Mouse (Mus musculus): ENCODE results near the gene Rtl8b. TPM values are rescaled to one million over a fixed set of nuclear protein-coding genes. Genes with fewer than 3 reads are reported as not detected.
A peak's percentile ranks its signal among the peaks of the same experiment; 100 is the strongest.
"Not testable (repeated sequence)": the region's sequence is repeated elsewhere in the genome, so short reads cannot be mapped to it uniquely, and the experiment has no call there.

The Rtl8b gene
- 70.1 and 72.6 TPM in 2 replicates for polyA plus RNA-seq (2016; fragmentation: Nextera tagmentation; extraction: Ambion mirVana)

DNA sequence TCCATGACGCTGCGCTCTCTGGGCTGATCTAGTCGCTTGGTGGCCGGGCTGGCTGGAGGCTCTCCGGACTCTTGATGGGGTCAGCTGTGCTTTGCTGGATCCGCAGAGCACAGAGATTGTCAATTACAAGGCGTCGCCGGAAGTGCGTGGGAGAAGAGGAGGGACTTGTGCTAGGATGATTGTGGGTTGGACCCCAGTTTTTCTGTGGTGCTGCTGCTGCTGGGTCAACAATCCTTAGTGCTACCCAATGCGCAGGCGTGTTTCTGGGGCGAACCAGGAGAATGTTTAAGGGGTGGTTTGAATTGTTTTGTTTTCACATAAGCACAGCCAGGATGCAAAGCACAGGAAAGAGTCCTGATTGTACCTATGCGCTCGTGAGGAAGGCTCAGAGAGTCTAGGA lies at the start of gene Rtl8b:
Gene Rtl8b, minus strand, starts transcription at position 115 of the 400 bp plus-strand sequence.
- Histone ChIP-seq H3K9ac (no peak within 1 kb of the TSS; the same call in 1 of the 2 replicates), H3K4me3 (peak within 1 kb of the TSS; percentile 37), H3K36me3 (0 out of 2 replicates have a peak, but pooled peaks cover 2% of the 10 kb centered on the region), H3K9me3 (replicated peaks) (no peaks in the 10 kb centered on the region), H3K27ac (ENCODE audit: poor library complexity, severe bottlenecking) (no peak within 1 kb of the TSS), H3K4me2 (peak within 1 kb of the TSS; percentile 58), H3K27me3 (replicated peaks) (no peaks in the 10 kb centered on the region), H3K4me1 (replicated peaks) (no peaks in the 10 kb centered on the region)
- ATAC-seq (ENCODE audit: insufficient number of reproducible peaks, low FRiP score), result peak; percentile 87
- WGBS, result 23% methylated on average over 13 of the region's 15 CpGs

DNA sequence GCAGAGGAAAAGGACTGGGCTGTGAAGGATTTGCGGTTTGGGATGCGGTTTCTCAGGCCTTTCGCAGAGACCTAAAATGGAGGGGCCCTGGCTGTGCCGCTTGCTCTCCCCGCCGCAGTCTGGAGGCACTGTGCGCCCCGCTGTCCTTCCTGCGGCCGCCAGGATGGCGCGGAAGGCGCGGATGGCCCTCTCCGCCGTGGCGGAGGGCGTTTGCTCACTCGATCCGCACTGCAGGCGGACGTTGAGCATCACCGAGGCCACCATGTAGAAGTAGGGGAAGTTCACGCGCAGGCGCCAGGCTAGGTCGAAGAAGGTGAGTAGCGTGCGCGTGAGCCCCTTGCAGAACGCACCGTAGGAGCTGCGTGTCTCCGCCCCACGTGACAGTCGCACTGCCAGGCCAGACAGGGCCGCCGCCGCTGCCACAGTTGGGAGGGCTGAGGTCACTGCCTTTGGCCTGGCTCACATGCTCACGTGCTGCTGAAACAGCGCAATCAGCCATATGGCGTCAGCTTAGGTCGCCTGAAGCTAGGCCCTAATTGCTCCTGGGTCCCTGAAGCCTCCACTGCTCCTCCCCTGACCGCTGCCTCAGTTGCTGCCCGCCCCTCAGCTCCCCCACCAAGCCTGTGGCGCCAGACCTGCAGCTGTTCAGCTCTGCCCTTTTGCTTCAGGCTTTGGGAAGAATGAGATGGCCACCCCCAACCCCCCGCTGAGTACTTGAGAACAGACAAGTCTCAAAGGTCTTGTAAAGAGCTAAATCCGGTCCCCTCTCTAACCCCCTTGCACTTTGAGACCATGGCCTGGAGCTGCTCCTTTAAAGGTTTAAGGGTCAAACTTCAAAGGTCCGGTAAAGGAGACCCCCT lies 46.3 kb upstream of the Rtl8b start:
- Histone ChIP-seq H3K4me1 (replicated peaks) (no peaks in the 10 kb centered on the region), H3K27ac (ENCODE audit: poor library complexity, severe bottlenecking) (no peak overlapping the region), H3K27me3 (replicated peaks) (no peaks in the 10 kb centered on the region), H3K4me3 (peak overlapping the region; percentile 36), H3K4me2 (peak overlapping the region; percentile 69), H3K36me3 (no peaks in the 10 kb centered on the region), H3K9ac (peak overlapping the region; percentile 58), H3K9me3 (replicated peaks) (no peaks in the 10 kb centered on the region)
- WGBS, result 18% methylated on average over 49 of the region's 49 CpGs
- ATAC-seq (ENCODE audit: insufficient number of reproducible peaks, low FRiP score), result no peak; the same call in 1 of the 2 replicates

DNA sequence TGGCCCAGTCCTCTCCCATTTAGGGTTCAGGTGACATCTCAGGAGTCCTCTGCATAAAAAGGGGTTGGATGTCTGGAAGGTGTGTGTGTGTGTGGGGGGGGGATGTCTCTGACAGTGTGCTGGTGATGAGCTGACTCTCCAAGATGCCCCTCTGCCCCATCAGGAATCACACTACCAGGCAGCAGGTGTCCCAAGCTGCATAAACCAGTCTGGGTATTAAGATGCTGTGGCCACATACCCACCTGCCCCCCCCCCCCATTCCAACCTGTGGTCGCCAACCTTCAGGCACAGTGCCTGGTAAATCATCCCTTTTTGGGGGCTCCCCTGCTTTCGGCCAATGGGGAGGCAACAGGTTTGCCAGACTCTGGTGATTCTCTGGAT lies 45.7 kb upstream of the Rtl8b start:
- Histone ChIP-seq H3K4me1 (replicated peaks) (no peaks in the 10 kb centered on the region), H3K36me3 (no peaks in the 10 kb centered on the region), H3K4me2 (peak overlapping the region; percentile 69), H3K27ac (ENCODE audit: poor library complexity, severe bottlenecking) (no peak overlapping the region), H3K9ac (no peak overlapping the region; the same call in 1 of the 2 replicates), H3K27me3 (replicated peaks) (no peaks in the 10 kb centered on the region), H3K4me3 (peak overlapping the region; percentile 36), H3K9me3 (replicated peaks) (no peaks in the 10 kb centered on the region)
- ATAC-seq (ENCODE audit: insufficient number of reproducible peaks, low FRiP score), result no peak
- 49% methylated on average over 2 of the region's 2 CpGs for WGBS

DNA sequence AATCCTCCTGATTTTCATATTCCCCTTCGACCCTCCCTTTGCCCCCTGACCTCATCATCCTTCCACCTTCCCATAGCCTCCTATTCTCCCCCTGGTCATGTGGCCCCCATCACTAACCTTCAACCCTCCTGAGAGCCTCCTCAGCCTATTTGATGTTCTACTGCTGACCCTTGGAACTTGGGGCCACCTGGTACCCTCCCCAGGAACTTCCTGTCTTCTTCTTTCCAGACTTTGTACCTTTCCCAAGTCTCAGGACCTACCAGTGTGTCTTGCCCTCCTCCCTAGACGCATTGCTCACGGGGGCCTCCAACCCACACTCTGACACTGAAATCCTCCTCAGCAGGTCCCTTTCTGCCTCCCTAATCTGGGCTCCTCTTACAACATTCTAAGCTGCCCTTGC lies 32.5 kb upstream of the Rtl8b start:
- Histone ChIP-seq H3K27ac (ENCODE audit: poor library complexity, severe bottlenecking) (no peak overlapping the region), H3K27me3 (replicated peaks) (no peaks in the 10 kb centered on the region), H3K9ac (no peak overlapping the region), H3K9me3 (replicated peaks) (no peaks in the 10 kb centered on the region), H3K4me1 (replicated peaks) (no peaks in the 10 kb centered on the region), H3K4me2 (no peak overlapping the region), H3K36me3 (no peaks in the 10 kb centered on the region), H3K4me3 (no peak overlapping the region)
- ATAC-seq (ENCODE audit: insufficient number of reproducible peaks, low FRiP score), result no peak
- WGBS, result 63% methylated on average over 3 of the region's 3 CpGs

DNA sequence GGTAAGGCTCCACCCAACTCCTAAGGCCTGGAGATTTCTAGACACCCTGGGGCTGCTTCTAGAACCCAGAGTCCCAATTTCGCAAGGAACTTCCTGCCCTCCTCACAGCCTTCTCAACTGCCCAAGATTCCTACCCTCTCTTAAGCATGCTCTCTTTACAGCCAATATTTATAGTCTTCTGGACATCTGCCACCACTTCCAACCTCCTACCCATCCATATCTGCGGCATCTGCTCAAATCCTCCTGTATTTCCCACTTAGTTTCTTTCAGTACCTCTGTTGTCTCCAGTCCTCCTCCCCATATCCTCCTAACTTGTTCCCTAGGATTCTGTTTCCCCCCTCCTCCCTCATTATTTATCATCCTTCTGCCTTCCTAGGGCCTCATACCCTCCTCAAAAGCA lies 29.0 kb upstream of the Rtl8b start:
- WGBS, result 83% methylated on average over 2 of the region's 2 CpGs
- no peaks in the 10 kb centered on the region for H3K36me3 ChIP-seq
- no peak overlapping the region for H3K4me3 ChIP-seq
- H3K27me3 ChIP-seq (replicated peaks), result no peaks in the 10 kb centered on the region
- no peak overlapping the region for H3K4me2 ChIP-seq
- H3K4me1 ChIP-seq (replicated peaks), result no peaks in the 10 kb centered on the region
- H3K27ac ChIP-seq (ENCODE audit: poor library complexity, severe bottlenecking), result no peak overlapping the region
- ATAC-seq (ENCODE audit: insufficient number of reproducible peaks, low FRiP score), result no peak
- H3K9ac ChIP-seq, result no peak overlapping the region
- no peaks in the 10 kb centered on the region for H3K9me3 ChIP-seq (replicated peaks)

DNA sequence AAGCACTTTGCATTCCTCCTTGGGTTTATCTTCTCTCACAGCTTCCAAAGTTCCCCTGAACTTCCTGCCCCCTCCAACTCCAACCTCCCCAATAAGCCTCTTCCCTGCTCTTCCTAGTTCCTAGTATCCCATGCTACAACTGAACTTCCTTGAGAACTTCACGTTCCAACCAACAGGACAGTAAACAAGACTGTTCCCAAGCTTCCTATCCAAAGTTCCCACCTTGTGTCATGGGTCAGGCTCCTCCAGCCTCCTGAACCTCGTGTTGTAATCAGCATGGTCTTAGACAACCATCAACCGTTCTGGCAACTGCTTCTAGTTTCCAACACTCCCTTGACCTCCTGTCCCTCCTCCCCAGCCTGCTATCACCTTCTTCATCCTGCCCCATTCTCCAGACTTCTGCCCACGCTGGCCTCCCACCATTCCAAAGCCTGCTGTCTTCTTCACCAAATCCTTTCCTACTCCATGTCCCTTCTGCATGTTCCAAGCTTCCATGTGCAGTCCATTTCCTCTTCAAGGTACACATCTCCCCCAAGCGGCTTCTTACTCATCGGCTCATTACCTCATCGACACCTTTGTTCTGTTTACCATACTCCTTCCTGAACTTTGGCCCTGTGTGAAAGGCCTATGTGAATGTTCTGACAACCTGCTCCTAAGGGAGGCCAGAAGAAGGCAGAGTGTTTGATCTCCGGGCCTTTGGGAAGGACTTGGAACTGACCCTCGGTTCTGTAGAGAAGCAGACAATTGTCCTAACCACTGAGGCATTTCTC lies 24.0 kb upstream of the Rtl8b start:
- no peak overlapping the region for H3K4me2 ChIP-seq
- H3K9me3 ChIP-seq (replicated peaks), result 0 out of 2 replicates have a peak, but pooled peaks cover 5% of the 10 kb centered on the region
- 66% methylated on average over 9 of the region's 9 CpGs for whole genome bisulfite sequencing
- H3K36me3 ChIP-seq, result no peaks in the 10 kb centered on the region
- H3K27me3 ChIP-seq (replicated peaks), result 0 out of 2 replicates have a peak, but pooled peaks cover 16% of the 10 kb centered on the region
- H3K27ac ChIP-seq (ENCODE audit: poor library complexity, severe bottlenecking), result no peak overlapping the region
- no peak overlapping the region for H3K9ac ChIP-seq
- no peaks in the 10 kb centered on the region for H3K4me1 ChIP-seq (replicated peaks)
- H3K4me3 ChIP-seq, result no peak overlapping the region
- no peak for ATAC-seq (ENCODE audit: insufficient number of reproducible peaks, low FRiP score)

DNA sequence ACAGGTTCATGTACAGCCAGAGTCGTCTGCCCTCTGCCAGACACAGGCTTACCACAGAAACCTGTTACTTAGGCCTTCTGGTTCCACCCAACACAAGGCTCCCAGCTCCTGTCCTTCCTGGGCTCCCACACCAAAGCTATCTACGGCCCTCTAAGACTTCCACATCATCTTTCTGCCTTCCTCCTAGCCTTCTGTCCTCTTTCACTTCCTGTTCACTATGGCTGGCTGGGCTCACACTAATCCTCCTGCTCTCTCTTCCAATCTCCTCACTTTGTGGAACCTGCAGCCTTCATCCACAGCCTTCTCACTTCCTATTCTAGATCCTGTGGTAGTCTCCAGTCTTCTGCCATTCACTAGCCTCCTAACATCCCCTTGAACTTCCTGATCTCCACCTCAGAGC lies 22.9 kb upstream of the Rtl8b start:
- no peak overlapping the region for H3K4me2 ChIP-seq
- H3K4me1 ChIP-seq (replicated peaks), result no peaks in the 10 kb centered on the region
- H3K9ac ChIP-seq, result no peak overlapping the region
- 0 out of 2 replicates have a peak, but pooled peaks cover 5% of the 10 kb centered on the region for H3K9me3 ChIP-seq (replicated peaks)
- ATAC-seq (ENCODE audit: insufficient number of reproducible peaks, low FRiP score), result no peak
- 0 out of 2 replicates have a peak, but pooled peaks cover 16% of the 10 kb centered on the region for H3K27me3 ChIP-seq (replicated peaks)
- no peaks in the 10 kb centered on the region for H3K36me3 ChIP-seq
- no peak overlapping the region for H3K4me3 ChIP-seq
- 63% methylated on average over 2 of the region's 2 CpGs for WGBS
- no peak overlapping the region for H3K27ac ChIP-seq (ENCODE audit: poor library complexity, severe bottlenecking)

DNA sequence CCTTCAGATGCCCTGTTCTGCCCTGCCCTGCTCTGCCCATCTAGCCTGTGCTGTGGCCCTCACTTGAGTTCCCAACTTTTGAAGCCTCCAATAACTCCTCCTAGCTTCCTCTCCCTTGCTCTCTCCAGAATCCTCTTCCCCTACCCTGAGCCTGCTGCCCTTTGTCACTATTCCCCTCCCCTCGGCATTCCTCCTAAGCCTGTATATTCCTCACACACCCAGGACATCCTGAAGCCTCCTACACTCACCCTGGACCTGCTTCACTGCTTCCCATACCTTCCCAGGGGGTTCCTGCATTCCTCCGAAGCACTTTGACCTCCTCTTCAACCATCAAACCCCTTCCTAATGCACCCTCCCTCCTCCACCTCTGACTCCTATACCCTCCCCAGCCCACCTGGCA lies 21.9 kb upstream of the Rtl8b start:
- WGBS, result 52% methylated on average over 2 of the region's 2 CpGs

DNA sequence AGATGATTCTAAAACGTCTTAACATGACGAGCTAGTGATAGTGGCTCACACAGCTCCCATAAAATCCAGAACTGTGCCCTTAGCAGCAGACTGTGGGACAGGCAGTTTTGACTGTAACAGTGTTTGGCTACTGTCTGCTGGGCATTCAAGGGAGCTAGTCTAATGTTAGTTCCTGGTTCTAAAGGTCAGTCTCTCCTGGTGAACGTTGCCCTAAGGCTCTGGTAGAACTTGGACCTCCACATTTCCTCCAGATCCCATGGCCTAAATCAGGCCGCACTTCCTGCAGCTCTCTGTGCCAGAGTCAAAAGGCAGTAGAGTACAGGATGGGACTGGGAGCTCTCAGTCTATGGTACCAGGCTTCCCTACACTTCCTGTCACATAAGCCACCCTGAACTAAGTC lies 14.5 kb upstream of the Rtl8b start:
- not testable (repeated sequence) for H3K4me3 ChIP-seq; ATAC-seq (ENCODE audit: insufficient number of reproducible peaks, low FRiP score); H3K9me3 ChIP-seq (replicated peaks); H3K9ac ChIP-seq; H3K36me3 ChIP-seq; H3K4me2 ChIP-seq; H3K4me1 ChIP-seq (replicated peaks); H3K27ac ChIP-seq (ENCODE audit: poor library complexity, severe bottlenecking); H3K27me3 ChIP-seq (replicated peaks)
- WGBS, result 67% methylated on average over 2 of the region's 4 CpGs

More for the DNA sequence above, 21.9 kb upstream of the Rtl8b start:
- no peak overlapping the region for H3K9ac ChIP-seq
- no peaks in the 10 kb centered on the region for H3K36me3 ChIP-seq
- 0 out of 2 replicates have a peak, but pooled peaks cover 16% of the 10 kb centered on the region for H3K27me3 ChIP-seq (replicated peaks)
- no peak overlapping the region for H3K27ac ChIP-seq (ENCODE audit: poor library complexity, severe bottlenecking)
- H3K4me2 ChIP-seq, result no peak overlapping the region
- H3K4me1 ChIP-seq (replicated peaks), result no peaks in the 10 kb centered on the region
- H3K9me3 ChIP-seq (replicated peaks), result 0 out of 2 replicates have a peak, but pooled peaks cover 5% of the 10 kb centered on the region
- no peak for ATAC-seq (ENCODE audit: insufficient number of reproducible peaks, low FRiP score)
- H3K4me3 ChIP-seq, result no peak overlapping the region

DNA sequence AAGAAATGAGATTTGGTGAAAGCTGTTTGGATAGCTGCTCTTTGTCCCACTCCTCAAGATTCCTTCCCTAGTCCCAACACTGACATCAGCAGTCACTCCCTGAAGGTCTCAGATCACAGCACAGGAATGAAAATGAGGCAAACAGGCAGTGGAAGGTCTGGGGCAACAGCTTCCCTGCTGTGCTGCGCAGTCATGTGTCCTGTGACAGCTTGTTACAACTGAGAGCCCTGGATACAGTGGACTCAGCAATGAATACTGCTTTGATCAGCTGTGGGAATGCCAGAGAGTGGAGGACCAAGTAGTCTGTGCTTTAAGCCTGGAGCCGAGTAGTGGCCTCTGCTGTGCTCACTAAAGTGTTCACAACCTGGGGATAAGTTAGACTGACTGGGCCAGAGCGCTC lies 12.4 kb upstream of the Rtl8b start:
- WGBS, result 54% methylated on average over 3 of the region's 3 CpGs

DNA sequence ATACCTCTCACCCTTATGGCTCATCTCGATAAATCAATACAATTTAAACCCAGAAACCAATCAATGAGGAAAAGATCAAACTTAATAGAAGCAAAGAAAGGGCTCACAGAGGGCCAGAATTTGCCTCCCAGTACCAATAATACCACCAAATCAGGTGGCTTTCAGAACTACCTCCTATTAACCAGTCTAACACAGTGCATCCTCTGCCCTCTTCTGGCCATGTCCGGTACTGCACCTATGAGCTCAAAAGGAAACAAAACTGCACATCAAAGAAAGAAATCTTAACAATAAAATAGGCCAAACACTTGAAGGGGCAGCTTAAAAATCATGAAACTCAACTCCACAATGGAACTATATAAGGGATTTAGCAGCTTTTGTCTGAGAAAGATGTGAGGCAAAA lies 6.7 kb upstream of the Rtl8b start:
- not testable (repeated sequence) for H3K9me3 ChIP-seq (replicated peaks); H3K9ac ChIP-seq; H3K4me3 ChIP-seq; H3K4me2 ChIP-seq; H3K27me3 ChIP-seq (replicated peaks); H3K4me1 ChIP-seq (replicated peaks); H3K27ac ChIP-seq (ENCODE audit: poor library complexity, severe bottlenecking); H3K36me3 ChIP-seq; ATAC-seq (ENCODE audit: insufficient number of reproducible peaks, low FRiP score)
- 44% methylated on average over 2 of the region's 2 CpGs for WGBS

More for the DNA sequence above, 12.4 kb upstream of the Rtl8b start:
- not testable (repeated sequence) for H3K9me3 ChIP-seq (replicated peaks); H3K36me3 ChIP-seq; H3K27me3 ChIP-seq (replicated peaks); H3K27ac ChIP-seq (ENCODE audit: poor library complexity, severe bottlenecking); ATAC-seq (ENCODE audit: insufficient number of reproducible peaks, low FRiP score); H3K4me1 ChIP-seq (replicated peaks); H3K4me3 ChIP-seq; H3K4me2 ChIP-seq; H3K9ac ChIP-seq

Data from heart, embryonic 12.5 days (tissue).